In genomic region chr12:37891336-37891735, GRCm38 (mm10) we compare ENCODE assay signal across 12 mouse cellular contexts.
"Had no signal": no experiment of that assay in that cellular context is flagged by ENCODE, and none has a peak within 500 bp of the region (broad histone marks: within the 10 kb centered on the region; RNA-seq: fewer than 3 reads in every experiment).

No protein-coding gene starts in this region.

- DNase-seq: retina, postnatal 1 day; right cerebral cortex, adult 18-20 months; right cerebral cortex, postnatal 14 days; right cerebral cortex, postnatal 25 days; right cerebral cortex, postnatal 4 days; spleen, adult 18-20 months; thymus, adult 18-20 months; thymus, adult 2 months; thymus, postnatal 14 days; thymus, postnatal 25 days; thymus, postnatal 36 days; thymus, postnatal 4 days had no signal
